Mouse (Mus musculus) limb, embryonic 12.5 days (tissue): ENCODE measurements around the gene Sdsl. TPM values are rescaled to one million over a fixed set of nuclear protein-coding genes. Genes with fewer than 3 reads are reported as not detected.

Experiments
- ATAC-seq: fragments of 200-750 bp; cut with Nextera tagmentation; 2 replicates; pipeline ENCODE4 v1.8.0; 2017; ENCODE audit warnings: low read depth, moderate TSS enrichment; ENCODE audit not compliant: insufficient number of reproducible peaks, insufficient read depth, low FRiP score, low TSS enrichment
- H3K27ac ChIP-seq: fragments of 300-500 bp; sonication (generic); 2 replicates; pipeline ENCODE4 v1.5.1; 2016; ENCODE audit warnings: mild to moderate bottlenecking, moderate library complexity
- H3K27me3 ChIP-seq: fragments of 300-500 bp; sonication (generic); 2 replicates; pipeline ENCODE4 v1.6.1; 2016; ENCODE audit warnings: mild to moderate bottlenecking, moderate library complexity
- H3K36me3 ChIP-seq: fragments of 300-500 bp; sonication (generic); 2 replicates; pipeline ENCODE4 v1.6.1; 2016; ENCODE audit warnings: mild to moderate bottlenecking, moderate library complexity
- H3K4me1 ChIP-seq: fragments of 300-500 bp; sonication (generic); replicated peaks from 2 replicates; pipeline ENCODE4 v1.6.1; 2016
- H3K4me2 ChIP-seq: fragments of 300-500 bp; sonication (generic); 2 replicates; pipeline ENCODE4 v1.6.1; 2016; ENCODE audit warnings: mild to moderate bottlenecking, moderate library complexity
- H3K4me3 ChIP-seq: fragments of 300-500 bp; sonication (generic); replicated peaks from 2 replicates; pipeline ENCODE4 v1.5.1; 2016; ENCODE audit warnings: mild to moderate bottlenecking
- H3K9ac ChIP-seq: fragments of 300-500 bp; sonication (generic); replicated peaks from 2 replicates; pipeline ENCODE4 v1.6.1; 2016; ENCODE audit warnings: mild to moderate bottlenecking, moderate library complexity
- H3K9me3 ChIP-seq: fragments of 300-500 bp; sonication (generic); 2 replicates; pipeline ENCODE4 v1.6.1; 2016; ENCODE audit warnings: mild to moderate bottlenecking, moderate library complexity
- WGBS: fragments of 180-500 bp; shearing (Covaris S2); methylation state at CpG from one replicate; pipeline ENCODE4 v1.1.7; 2016; 5-methylcytosine and 5-hydroxymethylcytosine counted together
- polyA plus RNA-seq: library from polyadenylated mRNA; unstranded; fragments of >200 nt; fragmentation: Nextera tagmentation; extraction: Ambion mirVana; gene quantifications from 2 replicates; pipeline ENCODE4 v1.2.1, GENCODE M21; 2016

Gene Sdsl
- polyA plus RNA-seq, 1 experiment from 2014 or later: 3.6 TPM

- Histone ChIP-seq H3K4me1 (no peaks in the 10 kb centered on the region; the same call in 1 of the 2 replicates), H3K27ac (no peak overlapping the region), H3K9me3 (no peaks in the 10 kb centered on the region), H3K27me3 (peaks cover 98% of the 10 kb centered on the region), H3K4me2 (no peak overlapping the region), H3K36me3 (no peaks in the 10 kb centered on the region), H3K9ac (no peak overlapping the region), H3K4me3 (0 out of 2 replicates have a peak overlapping the region, but pooled peaks have one; percentile 9)
- WGBS: under 1% methylated on average over 33 of the region's 33 CpGs
- ATAC-seq: no peak
Measured at GRCm38 (mm10) chr5:120427451-120427938, 45.1 kb downstream of the Sdsl start.

DNA sequence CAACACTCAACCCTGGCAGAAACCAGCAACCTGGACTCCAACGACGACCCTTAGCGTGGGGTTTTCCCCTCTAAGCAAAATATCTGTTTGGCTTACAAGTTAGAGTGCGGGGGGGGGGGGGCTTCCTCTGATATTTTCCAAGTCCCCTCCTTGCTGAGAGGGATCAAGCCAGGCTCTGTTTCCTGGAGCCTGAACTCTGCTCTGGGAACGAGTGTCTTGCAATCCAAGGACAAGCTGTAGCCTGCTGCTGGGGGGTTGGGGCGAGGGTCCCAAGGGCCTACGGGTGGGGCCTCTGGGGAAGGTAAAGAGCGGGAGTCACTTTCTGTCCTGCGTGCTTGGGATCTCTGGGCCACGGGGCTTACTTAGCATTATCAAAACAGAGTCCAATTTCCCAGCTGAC lies 46.0 kb downstream of the Sdsl start:
- no peaks in the 10 kb centered on the region for H3K36me3 ChIP-seq
- no peak overlapping the region for H3K9ac ChIP-seq
- no peak overlapping the region for H3K4me2 ChIP-seq
- WGBS: under 1% methylated on average over 10 of the region's 10 CpGs
- H3K27me3 ChIP-seq: peaks cover 98% of the 10 kb centered on the region
- no peak for ATAC-seq
- H3K4me3 ChIP-seq: no peak overlapping the region
- no peak overlapping the region for H3K27ac ChIP-seq
- no peaks in the 10 kb centered on the region for H3K9me3 ChIP-seq
- H3K4me1 ChIP-seq: no peaks in the 10 kb centered on the region; the same call in 1 of the 2 replicates

DNA sequence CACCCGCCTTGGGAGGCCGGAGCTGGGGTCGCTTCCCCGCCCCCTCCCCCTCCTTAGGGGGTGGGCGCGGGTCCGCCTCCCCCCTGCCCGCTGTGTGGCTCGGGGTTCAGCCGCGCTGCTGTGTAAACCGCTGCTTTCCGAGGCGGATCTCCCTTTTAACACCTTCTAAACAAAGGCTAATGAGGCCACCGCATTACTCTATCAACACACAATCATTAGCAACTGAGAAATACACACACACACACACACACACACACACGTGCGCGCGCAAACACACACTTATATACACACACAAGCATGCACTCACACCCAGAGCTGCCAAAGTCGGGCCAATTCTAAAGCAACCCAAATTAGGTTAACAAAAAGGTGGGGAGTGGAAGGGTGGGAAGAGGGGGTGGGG lies 46.9 kb downstream of the Sdsl start:
- no peaks in the 10 kb centered on the region for H3K9me3 ChIP-seq
- no peak for ATAC-seq
- 2% methylated on average over 18 of the region's 20 CpGs for WGBS
- H3K27me3 ChIP-seq: peaks cover 98% of the 10 kb centered on the region
- no peaks in the 10 kb centered on the region for H3K36me3 ChIP-seq
- no peak overlapping the region for H3K9ac ChIP-seq
- H3K4me1 ChIP-seq: no peaks in the 10 kb centered on the region; the same call in 1 of the 2 replicates
- no peak overlapping the region for H3K27ac ChIP-seq
- H3K4me2 ChIP-seq: no peak overlapping the region
- no peak overlapping the region for H3K4me3 ChIP-seq

- Histone ChIP-seq H3K27ac (no peak overlapping the region), H3K27me3 (peaks cover 98% of the 10 kb centered on the region), H3K9me3 (no peaks in the 10 kb centered on the region), H3K4me3 (no peak overlapping the region), H3K9ac (no peak overlapping the region), H3K36me3 (no peaks in the 10 kb centered on the region), H3K4me2 (no peak overlapping the region), H3K4me1 (no peaks in the 10 kb centered on the region; the same call in 1 of the 2 replicates)
- 1% methylated on average over 11 of the region's 11 CpGs for WGBS
- ATAC-seq: no peak
Measured at GRCm38 (mm10) chr5:120424657-120425056, 48.0 kb downstream of the Sdsl start.

DNA sequence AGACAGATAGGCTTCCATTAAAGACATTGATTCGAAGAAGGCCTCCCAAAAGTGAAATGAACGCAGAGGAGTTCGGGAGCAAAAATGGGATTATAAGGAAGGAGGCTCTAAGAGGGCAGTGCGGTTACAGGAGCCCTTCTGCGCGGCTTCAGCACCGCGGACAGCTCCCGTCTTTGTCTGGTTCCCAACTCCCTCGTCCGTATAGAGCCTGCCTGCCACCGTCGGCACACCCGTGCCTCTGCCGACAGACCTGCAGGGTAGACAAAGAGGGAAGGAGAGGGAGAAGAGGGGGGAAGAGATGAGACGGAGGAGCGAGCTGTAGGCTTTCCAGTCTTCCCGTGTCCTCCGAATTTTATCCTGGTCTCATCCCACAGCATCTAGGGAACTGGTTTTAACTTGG lies 48.6 kb downstream of the Sdsl start:
- no peak overlapping the region for H3K27ac ChIP-seq
- H3K4me2 ChIP-seq: no peak overlapping the region
- no peaks in the 10 kb centered on the region; the same call in 1 of the 2 replicates for H3K4me1 ChIP-seq
- H3K27me3 ChIP-seq: peaks cover 98% of the 10 kb centered on the region
- under 1% methylated on average over 19 of the region's 19 CpGs for WGBS
- no peak overlapping the region for H3K4me3 ChIP-seq
- no peaks in the 10 kb centered on the region for H3K9me3 ChIP-seq
- H3K9ac ChIP-seq: no peak overlapping the region
- no peaks in the 10 kb centered on the region for H3K36me3 ChIP-seq
- ATAC-seq: no peak

DNA sequence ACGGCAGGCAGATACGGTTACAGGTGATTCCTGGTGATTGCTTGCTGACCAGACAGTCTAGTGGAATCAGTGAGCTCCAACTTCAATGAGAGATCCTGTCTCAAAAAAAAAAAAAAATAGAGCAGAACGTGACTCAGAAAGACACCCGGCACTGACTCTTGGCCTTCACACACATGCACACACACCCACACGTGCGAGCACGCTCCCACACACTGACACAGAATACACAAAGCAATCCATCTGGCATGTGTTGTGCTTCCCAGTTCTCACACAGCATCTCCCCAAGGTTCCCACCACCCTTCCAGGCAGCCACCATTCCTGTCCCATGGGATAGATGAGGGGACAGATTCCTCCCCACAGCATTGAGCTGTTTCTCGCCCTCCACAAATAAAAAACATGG lies 52.5 kb downstream of the Sdsl start:
- Histone ChIP-seq H3K4me1 (no peaks in the 10 kb centered on the region), H3K4me2 (no peak overlapping the region), H3K27ac (no peak overlapping the region), H3K27me3 (peaks cover 95% of the 10 kb centered on the region), H3K9ac (no peak overlapping the region), H3K36me3 (no peaks in the 10 kb centered on the region), H3K9me3 (no peaks in the 10 kb centered on the region), H3K4me3 (no peak overlapping the region)
- no peak for ATAC-seq
- 90% methylated on average over 8 of the region's 8 CpGs for WGBS

- H3K9me3 ChIP-seq: no peaks in the 10 kb centered on the region
- H3K36me3 ChIP-seq: no peaks in the 10 kb centered on the region
- no peak overlapping the region for H3K4me3 ChIP-seq
- H3K4me1 ChIP-seq: peaks cover 4% of the 10 kb centered on the region; the same call in 1 of the 2 replicates
- 87% methylated on average over 6 of the region's 6 CpGs for WGBS
- ATAC-seq: no peak
- peaks cover 90% of the 10 kb centered on the region for H3K27me3 ChIP-seq
- no peak overlapping the region for H3K9ac ChIP-seq
- H3K4me2 ChIP-seq: no peak overlapping the region
- H3K27ac ChIP-seq: no peak overlapping the region
Measured at GRCm38 (mm10) chr5:120413436-120413835, 59.2 kb downstream of the Sdsl start.

- WGBS: 1% methylated on average over 41 of the region's 41 CpGs
- H3K27ac ChIP-seq: no peak overlapping the region
- H3K9me3 ChIP-seq: no peaks in the 10 kb centered on the region
- 0 out of 2 replicates have a peak overlapping the region, but pooled peaks have one; percentile 15 for H3K4me3 ChIP-seq
- H3K36me3 ChIP-seq: no peaks in the 10 kb centered on the region
- no peak overlapping the region for H3K9ac ChIP-seq
- peak overlapping the region; percentile 30; the same call in 1 of the 2 replicates for H3K4me2 ChIP-seq
- ATAC-seq: no peak
- peaks cover 81% of the 10 kb centered on the region for H3K27me3 ChIP-seq
- peaks cover 4% of the 10 kb centered on the region; the same call in 1 of the 2 replicates for H3K4me1 ChIP-seq
Measured at GRCm38 (mm10) chr5:120409385-120410378, 62.9 kb downstream of the Sdsl start.

DNA sequence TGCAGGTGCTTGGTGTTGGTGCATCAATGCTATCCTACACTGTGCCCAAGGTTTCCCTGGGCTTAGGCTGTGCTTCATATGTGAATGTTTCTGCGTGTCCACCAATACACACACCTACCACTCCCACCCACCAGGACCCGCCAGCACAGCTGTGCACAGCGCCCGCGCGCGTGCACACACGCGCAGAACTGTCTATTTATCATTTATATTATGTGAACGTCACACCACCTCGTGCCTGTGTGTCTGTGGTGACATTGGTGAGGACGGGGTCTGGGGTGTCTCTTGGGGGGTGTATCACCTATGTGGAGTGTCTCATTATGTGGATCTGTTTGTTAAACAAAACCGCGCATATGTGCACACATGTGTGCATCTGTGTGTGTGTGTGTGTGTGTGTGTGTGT lies 63.7 kb downstream of the Sdsl start:
- WGBS: 76% methylated on average over 14 of the region's 14 CpGs
- Histone ChIP-seq H3K4me2 (no peak overlapping the region), H3K27me3 (peaks cover 79% of the 10 kb centered on the region), H3K9ac (no peak overlapping the region), H3K4me3 (no peak overlapping the region), H3K4me1 (peaks cover 4% of the 10 kb centered on the region; the same call in 1 of the 2 replicates), H3K9me3 (no peaks in the 10 kb centered on the region), H3K27ac (no peak overlapping the region), H3K36me3 (no peaks in the 10 kb centered on the region)
- ATAC-seq: 0 out of 2 replicates have a peak, but pooled peaks have one; percentile 56
